Mouse (Mus musculus) kidney, embryonic 15.5 days (tissue): ENCODE data around the gene Carnmt1. TPM values are rescaled to one million over a fixed set of nuclear protein-coding genes. Genes with fewer than 3 reads are reported as not detected.

ENCODE experiments used
- ATAC-seq: fragments of 200-750 bp; cut with Nextera tagmentation; replicated peaks from 2 replicates; pipeline ENCODE4 v1.8.0; 2017; ENCODE audit warnings: moderate TSS enrichment; ENCODE audit not compliant: low FRiP score
- H3K27ac ChIP-seq: fragments of 300-500 bp; sonication (generic); 2 replicates; pipeline ENCODE4 v1.5.1; 2015; ENCODE audit warnings: mild to moderate bottlenecking, inconsistent platforms
- H3K27me3 ChIP-seq: fragments of 300-500 bp; sonication (generic); 2 replicates; pipeline ENCODE4 v1.6.1; 2015; ENCODE audit warnings: inconsistent platforms
- H3K36me3 ChIP-seq: fragments of 300-500 bp; sonication (generic); 2 replicates; pipeline ENCODE4 v1.6.1; 2015; ENCODE audit warnings: inconsistent platforms
- H3K4me1 ChIP-seq: fragments of 300-500 bp; sonication (generic); 2 replicates; pipeline ENCODE4 v1.6.1; 2015; ENCODE audit warnings: inconsistent platforms
- H3K4me2 ChIP-seq: fragments of 300-500 bp; sonication (generic); 2 replicates; pipeline ENCODE4 v1.6.1; 2015; ENCODE audit warnings: moderate library complexity, mild to moderate bottlenecking, inconsistent platforms
- H3K4me3 ChIP-seq: fragments of 300-500 bp; sonication (generic); replicated peaks from 2 replicates; pipeline ENCODE4 v1.5.1; 2015; ENCODE audit warnings: mild to moderate bottlenecking, inconsistent platforms
- H3K9ac ChIP-seq: fragments of 300-500 bp; sonication (generic); 2 replicates; pipeline ENCODE4 v1.6.1; 2015; ENCODE audit warnings: mild to moderate bottlenecking, inconsistent platforms
- H3K9me3 ChIP-seq: fragments of 300-500 bp; sonication (generic); replicated peaks from 2 replicates; pipeline ENCODE4 v1.6.1; 2016; ENCODE audit warnings: inconsistent platforms
- WGBS: fragments of 180-500 bp; shearing (Covaris S2); methylation state at CpG from one replicate; pipeline ENCODE4 v1.1.7; 2015; ENCODE audit warnings: mixed read lengths; 5-methylcytosine and 5-hydroxymethylcytosine counted together
- polyA plus RNA-seq: library from polyadenylated mRNA; unstranded; fragments of >200 nt; fragmentation: Nextera tagmentation; extraction: Ambion mirVana; gene quantifications from 2 replicates; pipeline ENCODE4 v1.2.1, GENCODE M21; 2015

Gene Carnmt1
- polyA plus RNA-seq, 1 experiment from 2014 or later = 32.8 TPM

DNA sequence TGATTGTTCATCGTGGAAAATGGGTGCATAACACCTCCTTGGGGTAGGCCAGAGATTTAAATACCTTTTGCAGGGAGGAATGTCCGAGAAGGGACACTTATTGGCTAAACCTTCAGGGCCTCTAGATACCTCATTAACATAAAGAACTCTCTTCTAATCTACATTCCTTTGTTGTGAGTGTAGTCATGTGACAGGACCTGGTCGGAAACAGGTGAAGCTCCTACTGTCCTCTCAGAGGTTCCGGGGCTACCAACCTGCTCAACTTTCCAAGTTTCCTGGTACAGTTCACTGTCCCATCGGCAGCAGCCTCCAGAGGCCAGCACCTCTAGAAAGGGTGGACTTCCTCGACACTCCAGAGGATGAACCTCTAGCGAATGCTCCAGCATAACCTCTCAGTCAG is 14.6 kb upstream of the Carnmt1 start:
- no peak overlapping the region for H3K4me2 ChIP-seq
- 78% methylated on average over 7 of the region's 7 CpGs for WGBS
- no peak overlapping the region for H3K9ac ChIP-seq
- H3K27me3 ChIP-seq = no peaks in the 10 kb centered on the region
- ATAC-seq = no peak
- no peaks in the 10 kb centered on the region for H3K9me3 ChIP-seq
- no peak overlapping the region for H3K27ac ChIP-seq
- no peak overlapping the region for H3K4me3 ChIP-seq
- no peaks in the 10 kb centered on the region for H3K36me3 ChIP-seq
- peaks cover 7% of the 10 kb centered on the region for H3K4me1 ChIP-seq

DNA sequence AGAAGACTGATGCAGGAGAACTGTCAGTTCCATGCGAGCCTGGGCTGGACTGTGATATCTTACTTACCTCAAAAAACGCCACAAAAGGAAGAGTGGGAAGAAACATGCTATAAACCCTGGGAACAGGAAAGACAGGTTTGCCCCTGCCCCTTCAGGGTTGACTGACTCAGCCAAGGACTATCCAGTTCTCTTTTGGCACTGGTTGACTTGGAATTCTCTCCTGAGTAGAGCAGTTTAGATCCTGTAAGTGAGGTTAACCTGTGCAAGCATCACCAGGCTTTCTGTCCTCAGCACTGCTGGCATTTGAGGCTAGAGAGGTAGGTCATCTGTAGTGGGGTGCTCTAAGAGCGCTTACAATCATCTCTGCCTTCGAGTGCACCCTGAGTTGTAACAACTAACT is 12.1 kb upstream of the Carnmt1 start:
- 63% methylated on average over 4 of the region's 4 CpGs for WGBS

DNA sequence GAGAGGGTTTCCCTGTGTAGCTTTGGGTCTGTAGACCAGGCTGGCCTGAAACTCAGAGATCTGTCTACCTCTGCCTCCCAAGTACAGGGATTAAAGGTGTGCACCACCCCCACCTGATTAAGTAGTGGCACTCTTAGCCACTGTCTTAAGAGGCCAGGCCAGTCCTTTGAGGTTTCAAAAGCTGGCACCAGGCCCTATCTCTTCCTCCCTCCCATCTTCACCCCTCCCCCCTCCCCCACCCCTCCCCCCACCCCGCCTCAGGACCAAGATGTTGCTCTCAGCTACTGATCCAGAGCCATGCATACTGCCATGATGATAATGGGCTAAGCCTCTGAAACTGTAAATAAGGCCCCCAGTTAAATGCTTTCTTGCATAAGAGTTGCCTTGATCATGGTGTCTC is 11.2 kb upstream of the Carnmt1 start:
- no peak overlapping the region for H3K4me3 ChIP-seq
- H3K9me3 ChIP-seq = no peaks in the 10 kb centered on the region
- no peak overlapping the region for H3K4me2 ChIP-seq
- H3K9ac ChIP-seq = no peak overlapping the region
- H3K36me3 ChIP-seq = no peaks in the 10 kb centered on the region
- 33% methylated on average over 1 of the region's 1 CpGs for WGBS
- no peaks in the 10 kb centered on the region for H3K27me3 ChIP-seq
- H3K27ac ChIP-seq = no peak overlapping the region
- no peak for ATAC-seq
- H3K4me1 ChIP-seq = peaks cover 7% of the 10 kb centered on the region

More for the DNA sequence above, 12.1 kb upstream of the Carnmt1 start:
- H3K4me1 ChIP-seq = peaks cover 7% of the 10 kb centered on the region
- H3K36me3 ChIP-seq = no peaks in the 10 kb centered on the region
- no peak overlapping the region for H3K4me3 ChIP-seq
- no peaks in the 10 kb centered on the region for H3K9me3 ChIP-seq
- ATAC-seq = peak; percentile 40; the same call in 1 of the 2 replicates
- no peak overlapping the region for H3K4me2 ChIP-seq
- H3K27me3 ChIP-seq = no peaks in the 10 kb centered on the region
- H3K27ac ChIP-seq = peak overlapping the region; percentile 56; the same call in 1 of the 2 replicates
- no peak overlapping the region for H3K9ac ChIP-seq

DNA sequence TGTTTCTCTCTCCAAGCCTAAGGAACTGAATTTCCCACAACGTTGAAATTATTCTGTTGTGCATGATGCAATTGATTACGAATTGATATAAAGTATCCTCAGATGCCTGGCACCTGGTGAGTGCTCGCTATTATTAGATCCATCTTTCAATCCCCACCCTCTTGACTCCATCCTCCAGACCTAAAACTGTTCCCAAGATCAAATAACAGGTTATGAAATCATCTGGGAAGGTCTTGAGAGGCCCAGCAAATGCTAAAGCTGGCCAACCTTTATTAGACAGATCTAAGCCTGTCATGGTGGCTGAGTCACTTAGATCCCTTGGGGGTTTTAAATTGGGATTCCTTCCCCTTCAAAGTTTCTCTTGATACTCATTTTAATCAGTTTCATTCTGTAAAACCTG is 10.1 kb upstream of the Carnmt1 start:
- no peak overlapping the region for H3K27ac ChIP-seq
- H3K9me3 ChIP-seq = no peaks in the 10 kb centered on the region
- H3K36me3 ChIP-seq = no peaks in the 10 kb centered on the region
- H3K27me3 ChIP-seq = no peaks in the 10 kb centered on the region
- ATAC-seq = no peak
- 93% methylated on average over 3 of the region's 3 CpGs for WGBS
- no peak overlapping the region for H3K4me2 ChIP-seq
- no peak overlapping the region for H3K9ac ChIP-seq
- H3K4me3 ChIP-seq = no peak overlapping the region
- peaks cover 7% of the 10 kb centered on the region for H3K4me1 ChIP-seq

DNA sequence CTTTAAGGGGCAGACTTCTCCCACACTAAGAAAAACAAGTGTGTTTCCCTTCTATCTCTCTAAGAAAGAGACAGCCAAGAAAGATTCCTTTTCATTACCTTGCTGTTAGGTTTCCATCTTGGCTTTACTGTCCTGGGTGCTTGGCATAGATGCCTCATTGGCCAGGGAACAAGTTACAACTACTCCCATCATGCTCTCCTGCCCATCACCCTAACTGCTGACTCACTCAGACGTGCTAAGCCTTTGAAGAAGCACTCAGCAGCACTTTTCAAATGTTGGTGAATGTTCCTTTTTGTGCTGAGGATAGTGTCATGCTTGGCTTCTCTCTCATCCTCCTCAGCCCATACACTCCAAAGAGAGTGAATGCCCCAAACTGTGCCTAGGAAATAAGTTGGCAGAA is 8.9 kb upstream of the Carnmt1 start:
- Histone ChIP-seq H3K27ac (no peak overlapping the region), H3K4me3 (no peak overlapping the region), H3K9me3 (no peaks in the 10 kb centered on the region), H3K9ac (no peak overlapping the region), H3K27me3 (no peaks in the 10 kb centered on the region), H3K36me3 (no peaks in the 10 kb centered on the region), H3K4me2 (no peak overlapping the region), H3K4me1 (peaks cover 7% of the 10 kb centered on the region)
- no peak for ATAC-seq
- 59% methylated on average over 1 of the region's 1 CpGs for WGBS

DNA sequence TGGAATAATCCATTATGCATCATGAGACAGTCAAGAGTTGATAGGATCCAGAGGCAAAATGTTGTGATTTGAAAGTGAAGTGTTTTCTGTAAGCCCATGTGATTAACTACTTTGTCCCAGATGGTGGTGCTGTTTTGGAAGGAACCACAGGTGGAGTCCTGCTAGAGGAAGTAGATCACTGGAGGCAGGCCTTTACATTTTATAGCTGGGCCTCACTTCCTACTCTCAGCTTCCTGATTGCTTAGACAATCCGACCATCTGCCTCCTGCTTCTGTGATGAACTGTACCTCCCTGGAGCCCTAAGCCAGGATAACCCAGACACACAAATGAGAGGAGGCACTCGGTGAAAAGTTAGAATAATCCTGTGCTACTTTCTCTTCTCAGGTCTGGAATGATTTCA is 6.7 kb upstream of the Carnmt1 start:
- H3K4me2 ChIP-seq = no peak overlapping the region
- 53% methylated on average over 2 of the region's 2 CpGs for WGBS
- H3K4me1 ChIP-seq = 0 out of 2 replicates have a peak, but pooled peaks cover under 1% of the 10 kb centered on the region
- H3K27me3 ChIP-seq = no peaks in the 10 kb centered on the region
- H3K9ac ChIP-seq = no peak overlapping the region
- H3K4me3 ChIP-seq = no peak overlapping the region
- H3K27ac ChIP-seq = no peak overlapping the region
- no peaks in the 10 kb centered on the region for H3K9me3 ChIP-seq
- no peak for ATAC-seq
- no peaks in the 10 kb centered on the region for H3K36me3 ChIP-seq

DNA sequence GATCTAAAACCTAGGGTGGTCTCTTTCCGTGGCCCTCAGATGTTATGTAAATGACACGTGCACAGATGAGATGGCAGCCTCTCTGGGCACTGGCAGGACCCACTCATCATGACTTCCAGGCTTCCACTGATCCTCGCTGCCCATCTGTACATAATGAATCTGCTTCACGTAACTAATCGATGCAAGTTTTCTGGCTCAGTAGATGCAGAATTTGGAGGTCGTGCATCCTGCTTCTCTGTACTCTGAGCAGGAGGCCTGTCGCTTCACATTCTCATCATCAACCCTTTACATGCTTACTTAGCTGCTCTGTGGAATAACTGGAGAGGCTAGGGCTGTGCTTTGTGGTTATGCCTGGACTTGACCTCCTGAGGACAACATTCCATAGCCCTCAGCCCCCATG is 3.6 kb upstream of the Carnmt1 start:
- Histone ChIP-seq H3K9me3 (no peaks in the 10 kb centered on the region), H3K4me2 (no peak overlapping the region), H3K9ac (no peak overlapping the region), H3K27ac (no peak overlapping the region), H3K27me3 (no peaks in the 10 kb centered on the region), H3K4me1 (peaks cover 10% of the 10 kb centered on the region), H3K4me3 (no peak overlapping the region), H3K36me3 (no peaks in the 10 kb centered on the region)
- no peak for ATAC-seq
- WGBS = 90% methylated on average over 7 of the region's 7 CpGs

DNA sequence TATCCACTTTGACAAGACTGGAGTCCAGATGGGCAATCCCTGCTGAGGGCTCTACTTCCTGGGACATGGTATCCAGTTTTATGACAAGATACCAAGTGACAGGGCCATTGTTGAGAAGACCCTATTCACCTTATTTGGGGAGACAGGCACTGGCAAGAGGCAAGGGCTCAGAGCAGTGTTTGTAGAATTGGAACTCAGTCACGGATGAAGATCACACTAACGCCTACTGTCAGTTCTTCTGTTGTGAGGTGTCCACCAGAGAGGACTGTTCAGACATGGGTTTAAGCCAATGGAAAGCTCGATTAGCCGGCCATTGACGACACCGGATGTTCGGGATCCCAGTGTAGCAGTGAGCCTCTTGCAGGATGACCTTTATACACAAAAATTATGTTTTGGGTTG is 1.0 kb upstream of the Carnmt1 start:
- H3K9me3 ChIP-seq = no peaks in the 10 kb centered on the region
- H3K9ac ChIP-seq = no peak overlapping the region
- no peak overlapping the region for H3K4me2 ChIP-seq
- ATAC-seq = no peak
- WGBS = 93% methylated on average over 7 of the region's 7 CpGs
- H3K27me3 ChIP-seq = no peaks in the 10 kb centered on the region
- no peak overlapping the region for H3K4me3 ChIP-seq
- H3K27ac ChIP-seq = peak overlapping the region; percentile 81; the same call in 1 of the 2 replicates
- H3K36me3 ChIP-seq = no peaks in the 10 kb centered on the region
- peaks cover 27% of the 10 kb centered on the region for H3K4me1 ChIP-seq

DNA sequence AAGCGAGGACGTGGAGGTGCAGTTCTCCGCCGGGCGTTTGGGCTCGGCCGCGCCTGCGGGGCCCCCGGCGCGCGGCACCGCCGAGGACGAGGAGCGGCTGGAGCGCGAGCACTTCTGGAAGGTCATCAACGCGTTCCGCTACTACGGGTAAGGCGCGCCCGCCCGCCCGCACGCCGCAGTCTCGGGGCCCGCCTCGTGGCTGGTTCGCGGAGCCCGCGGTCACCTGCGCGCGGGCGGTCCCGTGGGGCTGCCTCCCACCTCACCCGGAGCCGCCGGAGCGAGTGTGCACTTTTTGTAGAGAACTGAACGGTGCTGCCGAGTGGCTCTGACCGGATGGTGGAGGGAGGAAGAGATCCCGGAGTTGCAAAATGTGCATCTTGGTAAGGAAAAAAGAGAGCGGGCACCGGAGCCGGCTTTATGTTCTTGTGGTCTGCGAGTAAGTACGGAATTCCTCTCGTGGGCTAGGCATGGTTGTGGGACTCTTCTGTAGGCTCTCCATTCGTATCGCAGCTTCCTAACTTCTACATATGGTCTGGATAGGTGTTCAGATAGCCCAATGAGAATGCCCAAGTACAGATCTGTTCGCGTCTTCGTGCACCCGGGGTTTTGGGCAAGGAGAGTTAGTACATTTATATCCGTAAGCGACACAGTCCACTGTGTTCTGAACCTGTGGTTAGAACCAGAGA is 635 bp downstream of the Carnmt1 start:
- peak; percentile 5 for ATAC-seq
- peak overlapping the region; percentile 90 for H3K4me3 ChIP-seq
- WGBS = under 1% methylated on average over 53 of the region's 64 CpGs
- no peaks in the 10 kb centered on the region for H3K36me3 ChIP-seq
- H3K4me1 ChIP-seq = peaks cover 27% of the 10 kb centered on the region
- H3K27me3 ChIP-seq = no peaks in the 10 kb centered on the region
- peak overlapping the region; percentile 56 for H3K4me2 ChIP-seq
- no peaks in the 10 kb centered on the region for H3K9me3 ChIP-seq
- H3K27ac ChIP-seq = peak overlapping the region; percentile 88
- H3K9ac ChIP-seq = peak overlapping the region; percentile 90

DNA sequence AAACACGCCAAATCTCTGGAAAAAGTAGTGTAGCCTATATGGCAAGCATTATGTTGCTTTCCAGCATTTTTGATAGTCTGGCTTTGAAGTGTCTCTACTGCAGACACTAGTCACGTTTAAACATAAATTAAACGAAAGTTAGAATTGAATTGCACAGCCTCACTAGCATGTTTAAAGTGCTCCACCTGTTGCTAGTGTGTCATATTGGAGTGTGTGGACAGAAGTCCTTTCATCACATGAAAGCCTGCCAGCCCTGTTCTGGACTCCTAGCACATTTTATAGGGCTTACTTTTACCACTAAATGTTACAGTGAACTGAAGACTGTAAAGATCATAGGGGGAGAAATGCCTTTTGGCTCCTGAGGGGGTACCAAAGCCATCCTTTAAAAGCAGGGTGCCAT is 1.9 kb downstream of the Carnmt1 start:
- Histone ChIP-seq H3K36me3 (no peaks in the 10 kb centered on the region), H3K27me3 (no peaks in the 10 kb centered on the region), H3K4me3 (peak overlapping the region; percentile 90), H3K27ac (no peak overlapping the region), H3K4me1 (peaks cover 27% of the 10 kb centered on the region), H3K4me2 (peak overlapping the region; percentile 56), H3K9me3 (no peaks in the 10 kb centered on the region), H3K9ac (no peak overlapping the region)
- 57% methylated on average over 3 of the region's 3 CpGs for WGBS
- ATAC-seq = no peak

DNA sequence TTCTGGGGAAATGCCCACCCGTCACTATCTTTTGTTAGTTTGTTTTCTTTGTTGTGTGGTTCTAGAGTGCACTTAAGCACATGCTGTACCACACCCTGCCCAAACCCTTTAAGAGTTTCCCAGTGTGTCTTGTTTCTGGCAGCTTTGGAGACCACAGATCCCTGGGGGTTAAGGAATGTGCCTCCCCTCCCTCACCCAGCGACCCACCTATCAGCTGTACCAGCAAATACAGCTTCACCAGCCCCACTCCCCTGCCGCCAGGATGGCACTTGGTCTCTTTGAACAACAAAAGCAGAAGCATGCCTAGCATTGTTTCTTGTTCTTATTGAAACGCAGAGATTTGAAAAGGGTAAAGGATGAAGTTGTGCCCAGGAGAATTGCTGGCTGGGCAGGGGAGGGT is 2.6 kb downstream of the Carnmt1 start:
- H3K27ac ChIP-seq = no peak overlapping the region
- peak overlapping the region; percentile 56 for H3K4me2 ChIP-seq
- no peaks in the 10 kb centered on the region for H3K9me3 ChIP-seq
- peak overlapping the region; percentile 90 for H3K4me3 ChIP-seq
- WGBS = 30% methylated on average over 4 of the region's 4 CpGs
- no peak for ATAC-seq
- no peaks in the 10 kb centered on the region for H3K36me3 ChIP-seq
- peaks cover 27% of the 10 kb centered on the region for H3K4me1 ChIP-seq
- peak overlapping the region; percentile 36; the same call in 1 of the 2 replicates for H3K9ac ChIP-seq
- no peaks in the 10 kb centered on the region for H3K27me3 ChIP-seq

DNA sequence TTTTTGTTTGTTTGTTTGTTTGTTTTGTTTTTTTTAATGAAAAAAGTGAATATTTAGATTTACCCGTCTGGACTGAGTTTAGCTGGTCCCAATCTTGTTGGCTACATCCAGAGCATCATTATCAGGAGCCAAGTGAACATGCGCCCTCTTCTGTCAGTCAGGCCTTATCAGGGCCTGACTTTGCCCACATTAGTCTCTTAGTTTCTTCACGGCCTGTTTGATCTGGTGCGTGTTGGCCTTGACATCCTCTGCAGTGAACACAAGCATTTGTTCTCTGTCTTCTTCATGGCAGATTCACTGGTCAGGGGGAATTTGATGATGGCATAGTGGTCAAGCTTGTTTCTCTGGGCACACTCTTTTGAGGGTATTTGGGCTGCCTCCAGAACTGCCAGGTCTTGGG is 11.6 kb downstream of the Carnmt1 start:
- H3K4me1 ChIP-seq = no peaks in the 10 kb centered on the region
- peaks cover 27% of the 10 kb centered on the region for H3K36me3 ChIP-seq
- no peak for ATAC-seq
- no peak overlapping the region for H3K27ac ChIP-seq
- H3K9me3 ChIP-seq = no peaks in the 10 kb centered on the region
- no peak overlapping the region for H3K4me3 ChIP-seq
- no peak overlapping the region for H3K9ac ChIP-seq
- no peak overlapping the region for H3K4me2 ChIP-seq
- H3K27me3 ChIP-seq = no peaks in the 10 kb centered on the region
- WGBS = 79% methylated on average over 4 of the region's 4 CpGs

DNA sequence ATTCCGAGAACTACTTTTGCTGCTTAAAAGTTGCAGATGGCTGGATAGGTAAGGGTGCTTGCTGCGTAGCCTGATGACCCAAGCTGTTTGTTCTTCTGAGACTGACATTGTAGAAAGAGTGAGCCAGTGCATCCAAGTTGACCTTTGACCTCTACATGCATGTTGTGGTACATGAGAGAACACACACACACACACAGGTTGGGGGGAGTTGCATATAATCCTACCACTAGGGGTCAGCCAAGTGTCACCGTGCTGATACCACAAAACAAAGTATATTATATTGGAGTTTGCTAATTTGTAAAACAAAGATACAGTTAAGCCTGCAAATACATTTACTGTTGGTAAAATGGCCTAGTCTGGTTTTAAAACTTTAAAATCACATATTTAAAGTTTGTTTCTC is 17.0 kb downstream of the Carnmt1 start:
- H3K4me3 ChIP-seq = no peak overlapping the region
- no peaks in the 10 kb centered on the region for H3K9me3 ChIP-seq
- H3K4me1 ChIP-seq = no peaks in the 10 kb centered on the region
- H3K27me3 ChIP-seq = no peaks in the 10 kb centered on the region
- WGBS = 75% methylated on average over 3 of the region's 3 CpGs
- H3K9ac ChIP-seq = no peak overlapping the region
- H3K36me3 ChIP-seq = peaks cover 12% of the 10 kb centered on the region
- H3K27ac ChIP-seq = no peak overlapping the region
- H3K4me2 ChIP-seq = no peak overlapping the region
- ATAC-seq = peak; percentile 56; the same call in 1 of the 2 replicates
